Mouse (Mus musculus): ENCODE measurements around the gene Col16a1. TPM values are rescaled to one million over a fixed set of nuclear protein-coding genes. Genes with fewer than 3 reads are reported as not detected.

The Col16a1 gene
- total RNA-seq, 1 experiment, result 4.9 TPM

DNA sequence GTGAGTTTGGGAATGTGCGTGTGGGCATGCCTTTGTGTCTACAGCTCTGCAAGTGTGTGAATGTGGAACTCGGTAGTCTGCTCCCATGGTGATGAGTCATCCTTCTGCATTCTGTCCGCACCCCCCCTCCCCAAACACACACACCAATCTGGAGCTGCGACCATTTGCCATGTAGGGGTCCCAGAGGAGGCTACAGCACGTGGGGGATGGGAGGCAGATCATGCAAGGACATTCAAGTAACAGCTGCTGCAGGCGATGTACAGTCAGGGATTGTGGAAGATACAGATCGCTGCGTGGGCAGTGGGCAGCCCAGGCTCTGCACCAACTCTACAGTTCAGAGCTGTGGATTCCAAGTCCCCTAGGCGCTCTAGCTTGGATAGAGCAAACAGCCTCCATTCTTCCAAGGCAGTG is 93.4 kb downstream of the Col16a1 start:
- Histone ChIP-seq H3K36me3 (ENCODE audit: control insufficient read depth, insufficient read depth, low read length, poor library complexity, severe bottlenecking) (no peaks in the 10 kb centered on the region), H3K9me3 (ENCODE audit: control insufficient read depth, insufficient read depth, low read depth, low read length) (no peaks in the 10 kb centered on the region), H3K9ac (ENCODE audit: insufficient read depth, low read depth, low read length, poor library complexity, severe bottlenecking) (no peak overlapping the region), H3K4me3 (ENCODE audit: insufficient read depth in 1 of 2, low read depth in 1 of 2, low read length in 2 of 2, poor library complexity in 1 of 2, severe bottlenecking in 1 of 2) (no peak overlapping the region), H3K27ac (ENCODE audit: insufficient read depth, low read depth, low read length, poor library complexity, severe bottlenecking) (no peak overlapping the region), H3K4me1 (ENCODE audit: control insufficient read depth in 2 of 2, insufficient read depth in 2 of 2, low read length in 2 of 2, poor library complexity in 1 of 2) (peaks cover 0 to 3% of the 10 kb centered on the region in 2 experiments; a peak in 1 of 4 replicates)
- TF ChIP-seq HCFC1 (IDR thresholded peaks at IDR 0.05; ENCODE audit: borderline replicate concordance, insufficient read depth, low read length) (no peak), CHD2 (IDR thresholded peaks at IDR 0.05; ENCODE audit: low read depth, low read length) (no peak), ZC3H11A (IDR thresholded peaks at IDR 0.05; ENCODE audit: borderline replicate concordance, low read depth, low read length) (no peak), ZNF384 (IDR thresholded peaks at IDR 0.05; ENCODE audit: low read depth, low read length) (no peak), MAFK (IDR thresholded peaks at IDR 0.05; ENCODE audit: insufficient read depth, low read depth, low read length) (no peak)
- in situ Hi-C loops (cut with MboI; ENCODE audit: low sequenced_read_pairs in 2 of 2, unreplicated experiment in 2 of 2), result no loop called here
- no peak for DNase-seq (ENCODE audit: low read depth, low spot score)

DNA sequence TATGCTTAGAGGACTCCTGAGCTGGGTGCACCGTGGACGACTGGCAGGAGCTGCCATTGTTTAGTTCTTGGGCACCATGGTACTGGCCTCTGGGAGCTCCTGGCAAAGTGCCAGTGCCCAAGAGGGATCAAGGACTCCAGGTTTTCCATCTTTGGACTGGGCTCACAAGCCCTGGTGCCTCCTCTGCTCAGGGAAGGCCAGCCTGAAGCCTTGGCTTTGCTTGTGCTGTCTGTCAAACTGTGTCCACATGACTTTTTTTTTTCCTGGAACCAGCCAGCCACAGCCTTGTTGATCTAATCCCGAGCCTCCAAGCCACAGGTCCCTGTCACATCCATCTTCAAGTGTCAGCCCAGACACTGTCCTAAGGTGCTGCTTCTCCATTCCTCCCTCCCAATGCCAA is 94.1 kb downstream of the Col16a1 start:
- DNase-seq (ENCODE audit: low read depth, low spot score), result no peak
- Histone ChIP-seq H3K4me3 (ENCODE audit: insufficient read depth in 1 of 2, low read depth in 1 of 2, low read length in 2 of 2, poor library complexity in 1 of 2, severe bottlenecking in 1 of 2) (no peak overlapping the region), H3K27ac (ENCODE audit: insufficient read depth, low read depth, low read length, poor library complexity, severe bottlenecking) (no peak overlapping the region), H3K9me3 (ENCODE audit: control insufficient read depth, insufficient read depth, low read depth, low read length) (no peaks in the 10 kb centered on the region), H3K36me3 (ENCODE audit: control insufficient read depth, insufficient read depth, low read length, poor library complexity, severe bottlenecking) (no peaks in the 10 kb centered on the region), H3K9ac (ENCODE audit: insufficient read depth, low read depth, low read length, poor library complexity, severe bottlenecking) (no peak overlapping the region), H3K4me1 (ENCODE audit: control insufficient read depth in 2 of 2, insufficient read depth in 2 of 2, low read length in 2 of 2, poor library complexity in 1 of 2) (peaks cover 0 to 3% of the 10 kb centered on the region in 2 experiments; a peak in 1 of 4 replicates)
- TF ChIP-seq MAFK (IDR thresholded peaks at IDR 0.05; ENCODE audit: insufficient read depth, low read depth, low read length), result no peak
- TF ChIP-seq ZNF384 (IDR thresholded peaks at IDR 0.05; ENCODE audit: low read depth, low read length), result no peak
- TF ChIP-seq ZC3H11A (IDR thresholded peaks at IDR 0.05; ENCODE audit: borderline replicate concordance, low read depth, low read length), result no peak
- no peak for TF ChIP-seq HCFC1 (IDR thresholded peaks at IDR 0.05; ENCODE audit: borderline replicate concordance, insufficient read depth, low read length)
- no peak for TF ChIP-seq CHD2 (IDR thresholded peaks at IDR 0.05; ENCODE audit: low read depth, low read length)
- in situ Hi-C loops (cut with MboI; ENCODE audit: low sequenced_read_pairs in 2 of 2, unreplicated experiment in 2 of 2), result no loop called here

DNA sequence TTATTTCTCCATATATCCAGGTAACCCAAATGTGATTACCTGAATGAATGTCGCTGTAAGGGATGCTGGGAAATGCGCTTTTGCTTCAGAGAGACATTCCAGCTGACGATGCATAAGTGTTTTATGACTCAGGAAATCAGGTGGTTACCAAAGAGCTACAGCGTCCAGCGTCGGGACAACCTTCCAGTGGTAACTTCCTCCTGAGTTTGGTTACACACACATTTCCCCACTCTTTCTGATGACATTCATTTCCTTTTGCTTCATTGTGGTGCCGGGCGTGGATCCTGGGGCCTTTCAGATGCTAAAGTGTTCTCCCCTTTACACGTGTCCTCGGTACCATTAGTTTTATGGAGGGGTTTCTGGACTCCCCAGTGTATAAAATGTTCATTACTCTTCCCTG is 100.8 kb downstream of the Col16a1 start:
- Histone ChIP-seq H3K9ac (ENCODE audit: insufficient read depth, low read depth, low read length, poor library complexity, severe bottlenecking) (no peak overlapping the region), H3K27ac (ENCODE audit: insufficient read depth, low read depth, low read length, poor library complexity, severe bottlenecking) (no peak overlapping the region), H3K4me1 (ENCODE audit: control insufficient read depth in 2 of 2, insufficient read depth in 2 of 2, low read length in 2 of 2, poor library complexity in 1 of 2) (no peaks in the 10 kb centered on the region), H3K9me3 (ENCODE audit: control insufficient read depth, insufficient read depth, low read depth, low read length) (no peaks in the 10 kb centered on the region), H3K4me3 (ENCODE audit: insufficient read depth in 1 of 2, low read depth in 1 of 2, low read length in 2 of 2, poor library complexity in 1 of 2, severe bottlenecking in 1 of 2) (no peak overlapping the region), H3K36me3 (ENCODE audit: control insufficient read depth, insufficient read depth, low read length, poor library complexity, severe bottlenecking) (no peaks in the 10 kb centered on the region)
- DNase-seq (ENCODE audit: low read depth, low spot score), result no peak
- in situ Hi-C loops (cut with MboI; ENCODE audit: low sequenced_read_pairs in 2 of 2, unreplicated experiment in 2 of 2), result no loop called here
- TF ChIP-seq HCFC1 (IDR thresholded peaks at IDR 0.05; ENCODE audit: borderline replicate concordance, insufficient read depth, low read length) (no peak), ZNF384 (IDR thresholded peaks at IDR 0.05; ENCODE audit: low read depth, low read length) (no peak), CHD2 (IDR thresholded peaks at IDR 0.05; ENCODE audit: low read depth, low read length) (no peak), ZC3H11A (IDR thresholded peaks at IDR 0.05; ENCODE audit: borderline replicate concordance, low read depth, low read length) (no peak), MAFK (IDR thresholded peaks at IDR 0.05; ENCODE audit: insufficient read depth, low read depth, low read length) (no peak)

Other genes with a start within 250 kb of the Col16a1 start
- gene Ptp4a2, start 236.6 kb upstream of the Col16a1 start, total RNA-seq (2012; rRNA removed), result 71.3 and 104 TPM in 2 replicates
- 0.13 and 0.21 TPM in 2 replicates for gene Spocd1, start 118.6 kb upstream of the Col16a1 start, total RNA-seq (2012; rRNA removed)
- 19.5 and 36.2 TPM in 2 replicates for gene Adgrb2, start 63.0 kb upstream of the Col16a1 start, total RNA-seq (2012; rRNA removed)
- 25.4 and 36.2 TPM in 2 replicates for gene Pef1, start 54.7 kb downstream of the Col16a1 start, total RNA-seq (2012; rRNA removed)
- 0.16 and 0.22 TPM in 2 replicates for gene Hcrtr1, start 91.5 kb downstream of the Col16a1 start, total RNA-seq (2012; rRNA removed)
- gene Tinagl1, start 127.3 kb downstream of the Col16a1 start, total RNA-seq (2012; rRNA removed), result 22.5 and 43.7 TPM in 2 replicates
- 0.09 and 0.53 TPM in 2 replicates for gene Gm853, start 174.6 kb downstream of the Col16a1 start, total RNA-seq (2012; rRNA removed)
- 4.6 and 8.0 TPM in 2 replicates for gene Serinc2, start 231.4 kb downstream of the Col16a1 start, total RNA-seq (2012; rRNA removed)

Measured in ES-E14 (cell line).